Mouse (Mus musculus) thymus, postnatal 36 days (tissue): ENCODE measurements around the gene Cp.
"Not testable (repeated sequence)": the region's sequence is repeated elsewhere in the genome, so short reads cannot be mapped to it uniquely, and the experiment has no call there.

Source experiments
- DNase-seq, 2 experiments: peaks; one replicate each; pipeline ENCODE4 v3.0.0; 2022; ENCODE audit warnings: mixed read lengths in 2 of 2

Cp gene

GRCm38 (mm10) chr3:20007275-20007674 lies 50.4 kb downstream of the Cp start:
- DNase-seq, result no peak

- no peak for DNase-seq
These were observed 50.9 kb downstream of the Cp start for GRCm38 (mm10) chr3:20007759-20008158.

GRCm38 (mm10) chr3:20010464-20010863 lies 53.6 kb downstream of the Cp start:
- no peak for DNase-seq

DNA sequence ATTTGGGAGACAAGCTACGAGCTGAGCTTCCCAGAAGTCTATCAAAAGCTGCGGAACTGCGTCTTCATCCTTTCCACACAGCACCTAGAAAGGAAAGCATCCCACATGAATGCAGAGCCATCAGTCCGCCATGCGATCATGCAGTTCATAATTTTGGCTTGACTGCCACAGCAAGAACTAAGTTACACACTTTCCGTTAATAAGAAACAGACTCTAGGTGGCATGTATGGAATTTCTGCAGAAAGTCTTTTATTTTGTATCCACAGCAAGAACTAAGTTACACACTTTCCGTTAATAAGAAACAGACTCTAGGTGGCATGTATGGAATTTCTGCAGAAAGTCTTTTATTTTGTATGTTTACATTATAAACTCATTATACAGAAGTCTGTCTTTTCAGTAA lies 54.1 kb downstream of the Cp start:
- not testable (repeated sequence) for DNase-seq

- DNase-seq, result no peak
These were observed 57.6 kb downstream of the Cp start for GRCm38 (mm10) chr3:20014454-20014853.

DNA sequence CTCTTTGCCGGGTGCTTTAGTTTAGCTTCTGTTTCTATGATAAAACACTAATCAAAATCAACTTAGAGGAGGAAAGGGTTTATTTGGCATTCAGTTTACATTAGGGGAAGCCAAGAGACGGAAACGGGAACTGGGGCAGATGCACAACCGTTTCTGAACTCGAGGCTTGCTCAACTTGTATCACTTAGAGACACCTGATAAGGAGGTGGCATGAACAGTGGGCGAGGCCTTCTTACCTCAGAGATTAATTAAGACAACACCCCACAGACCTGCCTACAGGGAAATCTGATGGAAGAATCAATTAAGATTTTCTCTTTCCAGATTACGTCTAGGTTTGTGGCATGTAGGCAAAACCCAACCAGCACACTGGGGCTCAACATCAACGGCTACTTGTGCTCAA lies 61.2 kb downstream of the Cp start:
- DNase-seq, result no peak

- DNase-seq, result no peak
These were observed 67.0 kb downstream of the Cp start for GRCm38 (mm10) chr3:20023832-20024231.

DNA sequence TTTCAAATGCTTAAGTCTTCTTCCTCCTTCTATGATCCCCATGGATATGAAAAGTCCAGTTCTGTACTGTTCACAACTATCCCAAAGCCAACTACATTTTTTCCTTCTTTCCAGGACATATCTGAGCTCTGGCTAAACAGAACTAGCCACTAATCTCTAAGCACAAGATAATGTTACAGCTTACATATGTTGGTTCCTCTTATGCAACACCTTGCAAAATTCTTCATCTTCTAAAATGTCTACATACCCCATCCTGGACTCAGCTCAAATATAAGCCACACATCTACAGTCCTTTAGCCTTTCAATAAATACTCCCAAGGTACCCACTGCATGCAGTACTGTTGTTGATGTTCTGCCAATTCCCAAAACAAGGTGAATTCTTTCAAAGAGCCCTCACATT lies 69.6 kb downstream of the Cp start:
- DNase-seq, result no peak

- no peak for DNase-seq
These were observed 70.3 kb downstream of the Cp start for GRCm38 (mm10) chr3:20026996-20027689.

GRCm38 (mm10) chr3:20027788-20028187 lies 70.9 kb downstream of the Cp start:
- DNase-seq, result no peak

DNA sequence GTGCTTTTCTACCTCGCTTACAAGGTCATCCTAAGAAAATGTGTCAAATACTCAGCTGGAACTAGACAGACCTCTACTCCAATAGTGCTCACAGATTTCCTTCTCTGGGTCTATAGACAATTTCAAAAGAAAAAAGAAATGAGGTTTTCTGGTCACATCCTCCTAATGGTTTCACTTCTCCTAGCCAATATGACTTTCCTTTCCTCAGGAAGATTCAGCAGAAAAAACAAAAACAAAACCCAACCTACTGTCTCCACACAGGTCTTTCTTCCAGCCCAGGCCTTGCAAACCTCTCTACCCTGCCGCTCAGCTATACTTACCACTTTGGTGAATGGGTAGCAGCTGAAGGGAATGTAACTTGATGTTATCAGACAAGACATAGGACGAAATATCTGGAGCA lies 71.8 kb downstream of the Cp start:
- no peak for DNase-seq

DNA sequence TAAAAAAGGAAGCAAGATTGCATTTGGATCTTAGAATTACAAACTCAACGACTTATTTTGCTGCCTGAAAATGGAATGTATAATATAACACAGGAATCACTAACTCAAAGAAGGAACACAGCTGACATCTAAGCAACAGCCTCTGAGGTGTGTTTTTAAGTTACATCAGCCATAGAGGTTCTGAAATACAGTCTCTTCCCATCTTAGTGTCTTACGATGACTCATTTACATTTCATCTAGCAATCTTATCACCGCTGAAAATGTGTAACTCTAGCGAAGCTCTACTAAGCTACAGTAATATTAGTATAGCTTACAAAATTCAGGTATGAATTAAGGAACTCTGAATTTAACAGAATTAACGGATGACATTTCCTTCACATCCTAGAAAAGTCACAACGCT lies 74.0 kb downstream of the Cp start:
- DNase-seq, result no peak

GRCm38 (mm10) chr3:20033761-20034718 lies 77.2 kb downstream of the Cp start:
- DNase-seq, result no peak

GRCm38 (mm10) chr3:20034719-20035404 lies 78.0 kb downstream of the Cp start, which contains the start of gene Hps3:
Hps3 (minus strand) TSS chr3:20035315.
- DNase-seq, result peak; percentile 86 to 87

DNA sequence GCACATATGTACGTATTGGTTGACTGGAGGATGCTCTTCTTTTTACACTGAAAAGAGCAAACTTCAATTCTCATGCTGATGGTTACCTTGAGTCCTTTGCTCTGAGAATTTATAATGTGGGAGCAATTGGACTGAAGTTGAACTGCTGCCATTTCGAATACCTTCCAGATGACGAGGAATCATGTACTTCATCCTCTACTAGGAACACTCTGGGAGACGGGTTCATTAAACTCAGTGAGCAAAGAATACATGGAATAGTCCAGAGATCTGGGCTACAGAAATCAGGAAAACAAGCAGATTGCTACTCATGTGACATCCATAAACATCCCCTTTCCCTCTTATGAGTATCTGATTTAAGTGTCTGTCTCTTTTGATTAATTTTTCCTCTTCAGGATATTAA lies 79.2 kb downstream of the Cp start:
- no peak for DNase-seq

DNA sequence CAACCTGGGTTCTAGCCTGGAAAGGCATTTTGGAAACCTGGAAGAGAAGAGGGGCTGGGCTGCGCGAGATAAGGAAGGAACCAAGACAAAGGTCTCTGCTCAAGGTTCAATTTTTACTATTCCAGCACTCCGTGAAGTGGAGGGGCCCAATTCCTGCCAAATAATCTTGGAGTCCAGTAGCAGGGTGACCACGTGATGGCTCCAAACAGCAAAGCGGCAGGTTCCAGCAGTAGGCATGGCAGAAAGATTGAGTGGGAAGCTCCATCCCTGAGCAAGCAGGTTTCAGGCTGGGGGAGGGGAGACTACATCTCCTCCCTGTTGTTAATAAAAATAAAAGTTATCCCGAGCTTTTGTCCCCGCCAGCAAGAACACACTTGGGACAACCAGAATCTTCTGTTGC lies 84.6 kb downstream of the Cp start:
- not testable (repeated sequence) for DNase-seq

- not testable (repeated sequence) for DNase-seq
These were observed 87.9 kb downstream of the Cp start for GRCm38 (mm10) chr3:20044736-20045135.

DNA sequence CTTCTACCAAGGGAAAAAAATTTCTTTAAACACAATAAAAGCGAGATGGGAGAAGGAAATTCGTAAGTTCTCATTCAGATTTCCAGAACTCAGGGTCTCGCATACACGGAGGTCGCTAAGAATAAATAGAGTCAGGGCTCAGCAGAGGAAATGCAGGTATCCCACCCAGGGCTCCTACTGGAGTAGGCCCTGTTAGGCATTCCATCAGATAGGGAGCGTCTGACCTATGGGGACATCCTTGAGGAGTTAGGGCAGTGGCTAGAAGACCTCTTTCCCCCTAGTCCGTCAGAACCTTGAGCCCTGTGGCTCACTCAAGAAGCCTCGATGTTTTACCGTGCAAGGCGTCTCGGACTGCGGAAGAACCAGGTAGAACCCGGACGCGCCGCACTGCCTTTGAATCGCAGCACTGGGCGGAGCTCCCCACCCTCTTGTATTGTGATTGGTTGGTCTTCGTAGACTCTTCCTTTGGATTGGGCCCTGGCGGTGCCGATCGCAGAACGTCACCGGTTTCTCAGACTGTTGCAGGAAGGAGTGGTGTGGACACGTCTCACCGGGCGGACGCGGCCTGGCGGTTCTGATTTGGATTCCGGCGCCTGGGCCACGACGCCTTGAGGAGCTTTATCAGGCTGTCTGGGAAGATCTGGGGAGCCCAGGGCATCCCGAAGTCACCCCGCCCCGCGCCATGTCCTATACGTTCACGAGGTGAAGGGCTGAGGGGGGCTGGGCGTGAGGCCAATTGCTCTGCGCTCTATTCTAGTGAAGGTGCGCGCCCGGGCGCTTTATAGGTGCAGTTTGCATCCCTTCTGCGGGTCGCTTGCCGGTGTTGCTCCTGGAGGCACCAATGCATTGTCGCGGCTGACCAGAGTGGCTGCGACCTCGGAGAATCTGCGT lies 100.7 kb downstream of the Cp start, which contains the start of gene Hltf:
Gene Hltf, plus strand, starts transcription at position 506 of the 891 bp plus-strand sequence.
- peak; percentile 93 to 94 for DNase-seq

- no peak for DNase-seq
These were observed 101.3 kb downstream of the Cp start for GRCm38 (mm10) chr3:20058197-20058541.
